Mouse (Mus musculus) cerebellum, adult (tissue): ENCODE measurements around the gene Fam124a.
"Not testable (repeated sequence)": the region's sequence is repeated elsewhere in the genome, so short reads cannot be mapped to it uniquely, and the experiment has no call there.

Experiments
- ATAC-seq: cut with Nextera tagmentation; 2 replicates; pipeline ENCODE4 v1.9.2; 2017; ENCODE audit warnings: mild to moderate bottlenecking, moderate library complexity, mixed read lengths; ENCODE audit not compliant: insufficient number of reproducible peaks, low FRiP score, low TSS enrichment

Fam124a gene

GRCm38 (mm10) chr14:62555309-62555829 is at the start of gene Fam124a:
Fam124a (plus strand) TSS chr14:62555737.
- peak; percentile 92 for ATAC-seq

- ATAC-seq: no peak
Measured at GRCm38 (mm10) chr14:62506261-62506660, 49.3 kb upstream of the Fam124a start.

GRCm38 (mm10) chr14:62509350-62509749 is 46.2 kb upstream of the Fam124a start:
- no peak for ATAC-seq

GRCm38 (mm10) chr14:62512845-62513244 is 42.7 kb upstream of the Fam124a start:
- ATAC-seq: no peak

- no peak for ATAC-seq
Measured at GRCm38 (mm10) chr14:62530951-62531350, 24.6 kb upstream of the Fam124a start.

- no peak for ATAC-seq
Measured at GRCm38 (mm10) chr14:62536127-62536526, 19.4 kb upstream of the Fam124a start.

GRCm38 (mm10) chr14:62536988-62537387 is 18.5 kb upstream of the Fam124a start:
- no peak for ATAC-seq

- no peak for ATAC-seq
Measured at GRCm38 (mm10) chr14:62539834-62540233, 15.7 kb upstream of the Fam124a start.

- ATAC-seq: no peak
Measured at GRCm38 (mm10) chr14:62541751-62542150, 13.8 kb upstream of the Fam124a start.

GRCm38 (mm10) chr14:62546296-62546695 is 9.2 kb upstream of the Fam124a start:
- ATAC-seq: no peak

GRCm38 (mm10) chr14:62546746-62547145 is 8.8 kb upstream of the Fam124a start:
- no peak for ATAC-seq

GRCm38 (mm10) chr14:62550121-62550520 is 5.4 kb upstream of the Fam124a start:
- no peak for ATAC-seq

- no peak for ATAC-seq
Measured at GRCm38 (mm10) chr14:62552771-62553170, 2.8 kb upstream of the Fam124a start.

- ATAC-seq: no peak
Measured at GRCm38 (mm10) chr14:62553786-62554185, 1.8 kb upstream of the Fam124a start.

- ATAC-seq: no peak; the same call in none of the 2 replicates
Measured at GRCm38 (mm10) chr14:62555840-62556810, 588 bp downstream of the Fam124a start.

- ATAC-seq: no peak
Measured at GRCm38 (mm10) chr14:62557111-62557510, 1.6 kb downstream of the Fam124a start.

- peak; percentile 60; the same call in 1 of the 2 replicates for ATAC-seq
Measured at GRCm38 (mm10) chr14:62561875-62562748, 6.6 kb downstream of the Fam124a start.

- ATAC-seq: no peak
Measured at GRCm38 (mm10) chr14:62563679-62564078, 8.1 kb downstream of the Fam124a start.

GRCm38 (mm10) chr14:62566821-62567220 is 11.3 kb downstream of the Fam124a start, which contains the start of gene Gm4131:
Gm4131 (minus strand) TSS chr14:62566921.
- ATAC-seq: not testable (repeated sequence)

- no peak for ATAC-seq
Measured at GRCm38 (mm10) chr14:62569463-62569862, 13.9 kb downstream of the Fam124a start.
